Mouse (Mus musculus) CD4-positive naive resting alpha-beta T cell, adult 76 days (primary cell): ENCODE results near the gene Otogl. TPM values are rescaled to one million over a fixed set of nuclear protein-coding genes. Genes with fewer than 3 reads are reported as not detected.

Experiments
- total RNA-seq: library from RNA; stranded (reverse); gene quantifications from one replicate; pipeline ENCODE4 v1.2.4, GENCODE M21; 2023

Otogl gene
- total RNA-seq, result not detected

DNA sequence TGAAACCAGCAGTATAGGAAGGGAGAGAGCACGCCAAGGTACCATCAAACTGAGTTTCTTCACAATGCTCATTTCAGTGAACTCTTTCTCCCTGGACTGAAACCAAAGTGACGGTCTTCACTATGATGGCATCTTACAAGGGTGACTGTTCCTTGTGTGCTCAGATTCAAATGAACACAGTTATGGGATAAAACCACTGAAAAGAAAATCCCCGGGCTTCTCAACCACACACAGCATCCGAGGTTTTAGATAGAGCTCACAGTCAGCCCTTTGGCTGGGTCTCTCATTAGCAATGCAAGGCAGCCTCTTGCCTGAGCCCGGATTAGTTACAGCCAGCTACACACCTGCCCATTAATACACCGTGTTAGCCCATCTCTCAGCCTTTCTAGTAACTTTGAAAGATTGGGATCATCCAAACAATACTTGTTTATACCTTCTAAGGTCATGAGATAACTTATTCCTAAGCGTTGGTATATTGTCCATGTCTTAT lies at the start of gene Otogl:
Gene Otogl (minus strand): TSS at position 51 of the 490 bp plus-strand sequence.

DNA sequence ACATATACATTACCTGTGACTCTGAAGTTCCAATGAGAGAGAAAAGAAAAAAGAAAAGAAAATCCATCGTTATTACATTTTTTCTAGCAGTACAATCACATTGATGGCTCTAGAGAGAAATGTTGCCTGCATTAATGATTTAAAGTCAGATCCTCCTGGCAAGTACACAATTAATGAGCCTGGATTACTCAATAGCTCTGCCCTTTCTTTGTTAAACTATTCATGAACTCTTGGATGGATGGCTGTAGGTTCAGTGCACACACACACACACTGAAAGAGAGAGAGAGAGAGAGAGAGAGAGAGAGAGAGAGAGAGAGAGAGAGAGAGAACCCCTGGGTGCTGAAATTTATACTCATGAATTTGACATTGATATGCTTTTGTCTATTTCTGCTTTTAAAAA lies 192.1 kb downstream of the Otogl start, which contains the start of gene Ptprq:
Gene Ptprq (minus strand): TSS at position 246 of the 400 bp plus-strand sequence.

Other genes starting within 250 kb of the Otogl start
- gene Ptprq, start 192.1 kb downstream of the Otogl start, total RNA-seq, result not detected